Mouse (Mus musculus) CH12.LX (cell line): Measurements from ENCODE around the gene Got2. TPM values are rescaled to one million over a fixed set of nuclear protein-coding genes. Genes with fewer than 3 reads are reported as not detected.

Source experiments
- DNase-seq: peaks from one replicate; pipeline ENCODE4 v3.0.0-alpha.2; 2013; ENCODE audit errors: extremely low read depth
- H3K27ac ChIP-seq: 2 replicates; pipeline ENCODE4 v1.5.1; 2012; ENCODE audit warnings: low read depth, mild to moderate bottlenecking, control low read depth, moderate library complexity; ENCODE audit not compliant: insufficient read depth
- H3K27me3 ChIP-seq: replicated peaks from 2 replicates; pipeline ENCODE3; 2012; ENCODE audit warnings: inconsistent platforms
- H3K36me3 ChIP-seq, 2 experiments: replicated peaks in 1 of 2; 2 replicates each; pipeline versions ENCODE3 to v1.6.1; 2012; ENCODE audit warnings: inconsistent platforms in 1 of 2, low read length in 1 of 2, mild to moderate bottlenecking in 1 of 2, mixed read lengths in 1 of 2, moderate library complexity in 1 of 2; ENCODE audit not compliant: control insufficient read depth in 1 of 2, insufficient read depth in 1 of 2
- H3K4me1 ChIP-seq, 2 experiments: 2 replicates each; pipeline ENCODE4 v1.6.1; 2012; ENCODE audit warnings: inconsistent platforms in 1 of 2, moderate library complexity in 1 of 2; ENCODE audit not compliant: insufficient read depth in 2 of 2, control insufficient read depth in 1 of 2
- H3K4me2 ChIP-seq: 2 replicates; pipeline ENCODE4 v1.6.1; 2012; ENCODE audit warnings: low read depth, mild to moderate bottlenecking, control low read depth; ENCODE audit not compliant: poor library complexity, insufficient read depth, severe bottlenecking
- H3K4me3 ChIP-seq, 3 experiments: fragments of 150-350 bp in 1 of 3; sonication (generic) in 1 of 3; replicated peaks in 1 of 3; 2 replicates each; pipeline versions ENCODE3 to v1.5.1; 2011 to 2012; ENCODE audit warnings: low read depth in 2 of 3, low read length in 2 of 3, mild to moderate bottlenecking in 2 of 3, moderate library complexity in 2 of 3, control low read depth in 1 of 3, improper control_type of control experiment in 1 of 3, inconsistent platforms in 1 of 3, mixed read lengths in 1 of 3; ENCODE audit not compliant: poor library complexity in 1 of 3
- H3K79me2 ChIP-seq: replicated peaks from 2 replicates; pipeline ENCODE4 v1.6.1; 2012; ENCODE audit warnings: mild to moderate bottlenecking, moderate library complexity; ENCODE audit not compliant: control insufficient read depth, poor library complexity, insufficient read depth, severe bottlenecking; ENCODE audit errors: extremely low read depth
- H3K9ac ChIP-seq: 2 replicates; pipeline ENCODE4 v1.6.1; 2012; ENCODE audit warnings: low read depth, mild to moderate bottlenecking, control low read depth, moderate library complexity; ENCODE audit not compliant: insufficient read depth
- H3K9me3 ChIP-seq: replicated peaks from 2 replicates; pipeline ENCODE3; 2012; ENCODE audit warnings: low read length, inconsistent platforms, mixed read lengths
- BHLHE40 ChIP-seq: IDR thresholded peaks from 2 replicates; pipeline ENCODE4 v1.6.1; 2011; ENCODE audit warnings: mild to moderate bottlenecking, low read depth, low read length, improper control_type of control experiment
- CTCF ChIP-seq, 2 experiments: IDR thresholded peaks in 1 of 2; conservative IDR thresholded peaks in 1 of 2; 2 replicates each; pipeline ENCODE4 v1.5.1; 2011 to 2012; ENCODE audit warnings: low read depth in 2 of 2, low read length in 2 of 2, improper control_type of control experiment in 1 of 2, inconsistent platforms in 1 of 2, mild to moderate bottlenecking in 1 of 2, moderate library complexity in 1 of 2
- ELF1 ChIP-seq: IDR thresholded peaks from 2 replicates; pipeline ENCODE4 v1.6.1; 2014; ENCODE audit warnings: low read depth, mild to moderate bottlenecking, inconsistent platforms, low read length, improper control_type of control experiment
- EP300 ChIP-seq: IDR thresholded peaks from 2 replicates; pipeline ENCODE4 v1.6.1; 2011; ENCODE audit warnings: low read length, improper control_type of control experiment
- GABPA ChIP-seq: IDR thresholded peaks from 2 replicates; pipeline ENCODE4 v1.6.1; 2012; ENCODE audit warnings: low read depth, low read length, improper control_type of control experiment, inconsistent platforms; ENCODE audit not compliant: insufficient replicate concordance
- IRF4 ChIP-seq: IDR thresholded peaks from 2 replicates; pipeline ENCODE4 v1.6.1; 2014; ENCODE audit warnings: low read depth, mild to moderate bottlenecking, inconsistent platforms, low read length, improper control_type of control experiment
- JUN ChIP-seq: IDR thresholded peaks from 2 replicates; pipeline ENCODE4 v1.6.1; 2011; ENCODE audit warnings: low read depth, mild to moderate bottlenecking, low read length, improper control_type of control experiment, moderate library complexity; ENCODE audit not compliant: insufficient read depth
- JUND ChIP-seq: conservative IDR thresholded peaks from 2 replicates; pipeline ENCODE4 v1.6.1; 2011; ENCODE audit warnings: low read depth, low read length, improper control_type of control experiment
- MAFK ChIP-seq: IDR thresholded peaks from 2 replicates; pipeline ENCODE4 v1.6.1; 2011; ENCODE audit warnings: low read length, improper control_type of control experiment; ENCODE audit not compliant: insufficient replicate concordance
- MAX ChIP-seq: IDR thresholded peaks from 2 replicates; pipeline ENCODE4 v1.6.1; 2011; ENCODE audit warnings: low read length, improper control_type of control experiment
- MAZ ChIP-seq: IDR thresholded peaks from 2 replicates; pipeline ENCODE4 v1.6.1; 2012; ENCODE audit warnings: low read depth, mild to moderate bottlenecking, inconsistent platforms, low read length, improper control_type of control experiment, moderate library complexity
- MYC ChIP-seq: IDR thresholded peaks from 2 replicates; pipeline ENCODE4 v1.6.1; 2011; ENCODE audit warnings: low read depth, mild to moderate bottlenecking, improper control_type of control experiment, low read length
- NELFE ChIP-seq: IDR thresholded peaks from 2 replicates; pipeline ENCODE4 v1.6.1; 2011; ENCODE audit warnings: low read depth, low read length, improper control_type of control experiment
- PAX5 ChIP-seq: IDR thresholded peaks from 2 replicates; pipeline ENCODE4 v1.6.1; 2012; ENCODE audit warnings: low read length, inconsistent platforms, mixed read lengths
- POLR2A ChIP-seq: IDR thresholded peaks from 2 replicates; pipeline ENCODE4 v1.6.1; 2011; ENCODE audit warnings: low read depth, mild to moderate bottlenecking, improper control_type of control experiment, low read length
- RAD21 ChIP-seq: IDR thresholded peaks from 2 replicates; pipeline ENCODE4 v1.6.1; 2011; ENCODE audit warnings: low read depth, mild to moderate bottlenecking, low read length, improper control_type of control experiment, moderate library complexity
- RCOR1 ChIP-seq: conservative IDR thresholded peaks from 2 replicates; pipeline ENCODE4 v1.6.1; 2012; ENCODE audit warnings: low read depth, mild to moderate bottlenecking, inconsistent platforms, low read length, improper control_type of control experiment
- TBP ChIP-seq: conservative IDR thresholded peaks from 2 replicates; pipeline ENCODE4 v1.6.1; 2011; ENCODE audit warnings: low read depth, low read length, improper control_type of control experiment
- ZC3H11A ChIP-seq: IDR thresholded peaks from 2 replicates; pipeline ENCODE4 v1.6.1; 2012; ENCODE audit warnings: low read depth, mild to moderate bottlenecking, inconsistent platforms, low read length, improper control_type of control experiment
- ZMIZ1 ChIP-seq: IDR thresholded peaks from 2 replicates; pipeline ENCODE4 v1.6.1; 2012; ENCODE audit warnings: low read depth, mild to moderate bottlenecking, inconsistent platforms, low read length, improper control_type of control experiment
- dilution Hi-C: fragments of 300-500 bp; cut with MboI; formaldehyde crosslinking; loops from 2 replicates; pipeline ENCODE4 v1.14.3; 2020; ENCODE audit warnings: low sequenced_read_pairs; ENCODE audit not compliant: extremely low pct_unique_long_range_greater_than_20kb, extremely low pct_ligation_motif_present
- in situ Hi-C: fragments of 300-500 bp; cut with MboI; formaldehyde crosslinking; loops from 3 replicates; pipeline ENCODE4 v1.14.3; 2019; ENCODE audit warnings: low sequenced_read_pairs, low pct_ligation_motif_present, low pct_unique_long_range_greater_than_20kb, mixed read lengths
- polyA plus RNA-seq: library from polyadenylated mRNA; unstranded; fragments of >175 nt; gene quantifications from 2 replicates; pipeline ENCODE4 v1.2.1, GENCODE M21; 2012; ENCODE audit warnings: low read depth; ENCODE audit not compliant: insufficient read length
- total RNA-seq, 2 experiments: library from RNA; depleted of rRNA; stranded (reverse); fragments of 300-350 nt in 1 of 2; fragments of >200 nt in 1 of 2; gene quantifications; 2 replicates each; pipeline ENCODE4 v1.2.3; 2012 to 2014

Got2 gene
- total and polyA plus RNA-seq, 3 experiments, result 283 to 489 (median 303) TPM

GRCm38 (mm10) chr8:95839289-95839688 is 49.1 kb downstream of the Got2 start:
- Histone ChIP-seq H3K27ac (no peak overlapping the region), H3K36me3 (peaks cover 69 to 83% of the 10 kb centered on the region in 2 experiments), H3K79me2 (no peaks in the 10 kb centered on the region), H3K9ac (no peak overlapping the region), H3K27me3 (no peaks in the 10 kb centered on the region), H3K4me2 (no peak overlapping the region), H3K4me3 (no peak overlapping the region), H3K4me1 (peaks cover 0 to 5% of the 10 kb centered on the region in 2 experiments; a peak in 2 of 4 replicates), H3K9me3 (no peaks in the 10 kb centered on the region)
- no peak for DNase-seq
- TF ChIP-seq POLR2A, result no peak
- TF ChIP-seq MAFK, result no peak
- in situ Hi-C loops (no loop called here), dilution Hi-C loops (no loop called here)

DNA sequence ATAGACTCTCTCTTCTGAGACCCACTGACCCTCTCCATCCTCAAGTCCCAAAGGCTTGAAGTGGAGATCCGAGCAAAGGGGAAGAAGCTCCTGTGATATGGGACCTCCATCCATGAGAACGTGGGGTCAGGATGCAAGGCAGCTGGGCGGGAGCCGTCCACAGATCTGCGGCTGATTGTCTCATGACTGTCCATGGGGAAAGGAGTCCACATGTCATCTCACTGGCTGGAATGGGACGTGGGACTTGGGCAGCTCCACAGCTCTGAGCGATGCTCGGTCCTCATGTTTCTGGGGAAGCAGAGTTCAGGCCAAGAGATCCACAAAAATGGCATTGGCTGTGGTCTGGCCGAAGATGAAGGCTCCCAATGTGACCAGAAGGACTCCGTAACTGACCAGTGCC is 51.1 kb downstream of the Got2 start:
- TF ChIP-seq IRF4 (no peak), PAX5 (no peak), EP300 (no peak), JUND (no peak), MAZ (no peak), ZC3H11A (no peak), TBP (no peak), ELF1 (no peak), MYC (no peak), CTCF (conservative IDR thresholded peaks at IDR 0.05 in 1 of 2, IDR thresholded peaks at IDR 0.05 in 1 of 2; ENCODE audit: low read depth in 2 of 2, low read length in 2 of 2) (no peak), BHLHE40 (no peak), MAX (no peak), GABPA (no peak), MAFK (no peak), RAD21 (no peak), JUN (no peak), NELFE (no peak), RCOR1 (no peak), ZMIZ1 (no peak), POLR2A (no peak)
- Histone ChIP-seq H3K27me3 (no peaks in the 10 kb centered on the region), H3K4me3 (no peak overlapping the region), H3K27ac (no peak overlapping the region), H3K4me1 (peaks cover 6 to 18% of the 10 kb centered on the region in 2 experiments), H3K36me3 (peaks cover 50 to 64% of the 10 kb centered on the region in 2 experiments), H3K9me3 (no peaks in the 10 kb centered on the region), H3K4me2 (no peak overlapping the region), H3K9ac (no peak overlapping the region), H3K79me2 (no peaks in the 10 kb centered on the region)
- no peak for DNase-seq
- in situ Hi-C loops, result no loop called here
- dilution Hi-C loops, result no loop called here
